In the genomic region with DNA sequence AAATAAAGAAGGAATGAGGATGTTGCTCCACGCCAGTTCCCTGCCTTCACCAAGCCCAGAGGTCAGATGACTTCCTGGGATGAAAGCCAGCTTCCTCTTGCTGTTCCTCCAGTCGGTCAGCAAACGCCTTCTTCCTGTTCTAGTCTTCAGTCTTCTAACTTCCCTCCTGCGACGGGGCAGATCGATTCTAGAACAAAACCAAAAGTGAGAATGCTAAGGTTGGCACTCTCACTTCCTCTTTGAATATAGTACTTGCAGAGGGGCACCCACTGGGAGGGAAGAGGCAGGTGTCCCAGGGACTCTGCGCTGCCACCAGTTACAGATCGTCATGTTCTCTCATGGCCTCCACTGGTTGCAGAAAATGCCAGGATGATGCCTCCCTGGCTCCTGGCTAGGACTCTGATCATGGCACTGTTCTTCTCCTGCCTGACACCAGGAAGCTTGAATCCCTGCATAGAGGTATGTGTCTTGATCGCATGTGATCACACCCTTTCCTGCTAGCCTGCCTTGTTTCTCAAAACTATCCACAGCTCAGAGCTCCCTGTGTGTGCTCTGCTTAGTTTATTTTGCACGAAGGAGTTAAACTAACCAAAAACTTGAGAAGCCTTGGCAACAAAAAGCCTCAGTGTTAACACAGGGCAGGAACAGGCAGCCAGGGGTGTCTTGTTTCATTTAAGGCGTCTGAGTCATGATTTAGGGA, we compare ENCODE assay signal across 8 mouse cellular contexts. TPM values are rescaled to one million over a fixed set of nuclear protein-coding genes. Genes with fewer than 3 reads are reported as not detected.
DNase-seq lines count a peak whose midpoint lies in the region; ATAC-seq and TF ChIP-seq lines count a peak whose summit lies in the region.

Gene Tlr4, plus strand, starts transcription at position 122 of the 700 bp plus-strand sequence.

- DNase-seq in Muller cell, postnatal 12 days (ENCODE audit: inconsistent ontology term), result peak; percentile 56
- peak; percentile 7 to 22 for DNase-seq in frontal cortex, postnatal 14 days (ENCODE audit: low spot score in 2 of 2)
- DNase-seq in hindbrain, postnatal 0 days (ENCODE audit: low spot score), result peak; percentile 20
- DNase-seq in left cerebral cortex, adult 18-20 months (ENCODE audit: low spot score in 2 of 2), result peak; percentile 7 to 13
- DNase-seq in lung, postnatal 25 days (ENCODE audit: low spot score), result peak; percentile 93
- DNase-seq in spleen, postnatal 4 days (ENCODE audit: low spot score in 2 of 2), result peak; percentile 44 to 69

- no peaks in the 10 kb centered on the region for H3K36me3 ChIP-seq in hindbrain, postnatal 0 days (ENCODE audit: insufficient read depth, low read length)
- no peaks in the 10 kb centered on the region for H3K36me3 ChIP-seq in forebrain, embryonic 13.5 days (ENCODE audit: poor library complexity, severe bottlenecking)

- no peak for TF ChIP-seq CTCF in bone marrow macrophage, adult 2 months (IDR thresholded peaks at IDR 0.05; ENCODE audit: low read depth, low read length)
- no peak for TF ChIP-seq CTCF in hindbrain, postnatal 0 days (IDR thresholded peaks at IDR 0.05; ENCODE audit: low read depth)

- no peak for TF ChIP-seq POLR2A in bone marrow macrophage, adult 2 months (IDR thresholded peaks at IDR 0.05; ENCODE audit: borderline replicate concordance, low read depth, low read length)

- peak within 1 kb of the TSS; percentile 14; the same call in 1 of the 2 replicates for H3K4me2 ChIP-seq in hindbrain, postnatal 0 days (ENCODE audit: low read depth, low read length)
- no peak within 1 kb of the TSS for H3K4me2 ChIP-seq in forebrain, embryonic 13.5 days

- 74% methylated on average over 11 of the region's 11 CpGs for WGBS in hindbrain, postnatal 0 days
- 75% methylated on average over 11 of the region's 11 CpGs for WGBS in forebrain, embryonic 13.5 days

- H3K27ac ChIP-seq in bone marrow macrophage, adult 2 months (ENCODE audit: insufficient read depth, low read depth, low read length), result peak within 1 kb of the TSS; percentile 97
- 0 out of 2 replicates have a peak within 1 kb of the TSS, but pooled peaks have one; percentile 6 for H3K27ac ChIP-seq in hindbrain, postnatal 0 days
- no peak within 1 kb of the TSS for H3K27ac ChIP-seq in forebrain, embryonic 13.5 days

- no peak for ATAC-seq in hindbrain, postnatal 0 days
- no peak for ATAC-seq in forebrain, embryonic 13.5 days

- peak within 1 kb of the TSS; percentile 79 for H3K4me3 ChIP-seq in bone marrow macrophage, adult 2 months (ENCODE audit: insufficient read depth, low read length)
- H3K4me3 ChIP-seq in hindbrain, postnatal 0 days (ENCODE audit: low read length), result no peak within 1 kb of the TSS
- no peak within 1 kb of the TSS for H3K4me3 ChIP-seq in forebrain, embryonic 13.5 days

- H3K4me1 ChIP-seq in bone marrow macrophage, adult 2 months (ENCODE audit: control insufficient read depth, insufficient read depth, low read length), result peaks cover 16% of the 10 kb centered on the region
- no peaks in the 10 kb centered on the region for H3K4me1 ChIP-seq in hindbrain, postnatal 0 days (ENCODE audit: insufficient read depth, low read length)
- no peaks in the 10 kb centered on the region for H3K4me1 ChIP-seq in forebrain, embryonic 13.5 days

- H3K27me3 ChIP-seq in hindbrain, postnatal 0 days (ENCODE audit: insufficient read depth, low read length), result no peaks in the 10 kb centered on the region
- no peaks in the 10 kb centered on the region for H3K27me3 ChIP-seq in forebrain, embryonic 13.5 days

- H3K9ac ChIP-seq in hindbrain, postnatal 0 days (replicated peaks; ENCODE audit: low read length), result no peak within 1 kb of the TSS
- no peak within 1 kb of the TSS for H3K9ac ChIP-seq in forebrain, embryonic 13.5 days

- no peaks in the 10 kb centered on the region for H3K9me3 ChIP-seq in hindbrain, postnatal 0 days (ENCODE audit: low read length)
- no peaks in the 10 kb centered on the region for H3K9me3 ChIP-seq in forebrain, embryonic 13.5 days (replicated peaks)

RNA-seq across cellular contexts. Expression of gene Tlr4, which starts in this region (rescaled TPM):
- 39.9 and 43.4 TPM in 2 replicates for polyA plus RNA-seq in bone marrow macrophage, adult 2 months (2012; ENCODE audit: insufficient read depth, insufficient read length, missing spikeins)
- 2.0 and 6.5 TPM in 2 replicates for total RNA-seq in hindbrain, postnatal 0 days (2014; rRNA removed)
- 0.50 and 0.58 TPM in 2 replicates for polyA plus RNA-seq in hindbrain, postnatal 0 days (2015; fragmentation: Nextera tagmentation; extraction: Ambion mirVana)
- 1 to 10 TPM; 3.1 to 3.7 TPM for total RNA-seq in left cerebral cortex, adult 18-20 months (2021)
- polyA plus RNA-seq in forebrain, embryonic 13.5 days (2015; fragmentation: Nextera tagmentation; extraction: Ambion mirVana), result 0.55 and 0.56 TPM in 2 replicates

Comparison
In these comparisons a context has a peak if more than half of its experiments do, and no peak if none do; other contexts are left out.
1. RNA of gene Tlr4 (polyA plus RNA-seq): 39.9 to 43.4 TPM in bone marrow macrophage, adult 2 months; 0.55 to 0.56 TPM in forebrain, embryonic 13.5 days and 0.50 to 0.58 TPM in hindbrain, postnatal 0 days; every median in the first group is over 10 times any median in the second.
2. DNase-seq: peak in every context shown above with its lines; median percentile 93 in lung, postnatal 25 days; 56 in spleen, postnatal 4 days; 56 in Muller cell, postnatal 12 days; 20 in hindbrain, postnatal 0 days; 14 in frontal cortex, postnatal 14 days; 10 in left cerebral cortex, adult 18-20 months.